Mouse (Mus musculus) gastrocnemius, postnatal 14 days (tissue): Measurements from ENCODE around the gene Mfn2. TPM values are rescaled to one million over a fixed set of nuclear protein-coding genes. Genes with fewer than 3 reads are reported as not detected.

Experiments
- DNase-seq: peaks from one replicate; pipeline ENCODE4 v3.0.0; 2021; ENCODE audit warnings: mixed read lengths
- intact Hi-C: fragments of 180-260 bp; cut with DNase I; formaldehyde crosslinking; loops from one replicate; pipeline ENCODE4 v1.15.1; 2025; ENCODE audit warnings: low total_unique reads
- long read RNA-seq, 2 experiments: library from polyadenylated mRNA; stranded (forward); transcript quantifications; one replicate each; pipeline ENCODE4 v2.0.0; 2021
- total RNA-seq, 2 experiments: library from RNA; stranded (reverse); gene quantifications; 2 replicates each; pipeline ENCODE4 v1.2.3; 2021

The Mfn2 gene
- 100 to 1,000 TPM; 292 to 356 TPM for total RNA-seq
- long read RNA-seq, experiment 1, full-length matches to known transcripts, result 358 of 631 reads
- long read RNA-seq, experiment 1, partial matches to known transcripts, result 80 of 631 reads
- long read RNA-seq, experiment 1, other reads (novel, unspliced or antisense), result 193 of 631 reads
- long read RNA-seq, experiment 2, full-length matches to known transcripts, result 630 of 1,007 reads
- long read RNA-seq, experiment 2, partial matches to known transcripts, result 105 of 1,007 reads
- long read RNA-seq, experiment 2, other reads (novel, unspliced or antisense), result 272 of 1,007 reads

DNA sequence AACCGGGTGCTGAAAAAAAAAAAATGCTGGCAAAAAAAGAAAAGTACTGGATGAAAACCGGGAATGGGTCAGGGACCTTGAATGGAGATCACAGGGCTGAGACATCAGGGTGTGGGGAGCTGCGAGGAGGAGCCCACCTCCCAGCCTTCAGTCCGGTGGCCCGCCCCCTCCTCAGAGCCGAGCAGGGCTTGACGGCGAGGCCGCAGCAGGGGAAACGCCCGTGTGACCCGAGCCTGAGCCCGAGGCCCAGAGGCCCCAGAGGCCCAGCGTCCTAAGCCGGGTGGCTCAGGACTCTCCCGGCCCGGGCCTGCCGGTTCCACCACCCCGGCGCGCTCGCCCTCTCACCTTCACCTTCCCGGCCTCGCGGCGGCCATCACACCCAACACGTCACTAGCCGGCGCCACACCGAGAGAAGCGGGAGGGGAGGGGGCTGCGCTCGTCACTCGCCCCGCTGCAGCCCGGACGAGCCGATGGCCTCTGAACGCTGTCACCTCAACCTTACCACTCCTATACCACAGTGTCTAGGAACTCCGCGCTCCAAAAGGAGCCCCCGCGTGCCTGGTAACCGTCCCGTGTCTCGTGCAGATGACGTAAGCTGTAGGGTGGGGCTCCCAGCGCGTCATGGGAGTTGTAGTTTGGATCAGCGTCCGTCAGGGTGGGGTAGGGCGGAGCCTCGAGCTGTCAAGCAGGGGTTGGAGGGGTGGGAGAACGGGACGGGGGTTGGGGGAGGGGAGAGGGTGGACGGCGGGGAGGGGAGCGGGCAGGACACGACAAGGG is at the start of gene Mfn2:
TSS of gene Mfn2 (minus strand) at position 392 of the 777 bp plus-strand sequence.
- intact Hi-C loops, result no loop called here
- DNase-seq, result peak; percentile 88

- no peak for DNase-seq
- intact Hi-C loops, result loop anchor here (10.0 kb wide), 1 partner anchor 111 kb away; no protein-coding TSS in a partner anchor
Observed at GRCm38 (mm10) chr4:147953590-147953989, 49.1 kb upstream of the Mfn2 start.

GRCm38 (mm10) chr4:147947511-147947910 is 43.0 kb upstream of the Mfn2 start:
- intact Hi-C loops, result no loop called here
- no peak for DNase-seq

DNA sequence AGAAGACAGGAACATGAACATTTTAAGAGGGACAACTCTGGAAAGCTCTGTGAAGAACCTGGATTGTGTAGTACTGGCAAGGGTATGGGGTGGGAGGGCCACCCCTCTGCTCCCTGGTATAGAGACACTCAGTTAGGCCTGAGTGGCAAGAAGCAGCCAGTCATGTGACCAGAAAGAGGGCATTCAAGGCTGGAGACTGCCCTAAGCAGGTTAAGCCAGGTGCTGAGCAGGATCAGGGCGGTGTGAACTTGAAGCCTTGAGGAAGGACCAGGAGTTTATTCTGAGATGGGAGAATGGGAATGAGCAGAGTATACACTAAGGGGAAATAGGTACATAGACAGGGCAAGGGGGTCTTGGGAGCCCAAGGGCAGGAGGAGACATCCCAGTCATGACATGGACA is 38.5 kb upstream of the Mfn2 start:
- DNase-seq, result no peak
- intact Hi-C loops, result no loop called here

DNA sequence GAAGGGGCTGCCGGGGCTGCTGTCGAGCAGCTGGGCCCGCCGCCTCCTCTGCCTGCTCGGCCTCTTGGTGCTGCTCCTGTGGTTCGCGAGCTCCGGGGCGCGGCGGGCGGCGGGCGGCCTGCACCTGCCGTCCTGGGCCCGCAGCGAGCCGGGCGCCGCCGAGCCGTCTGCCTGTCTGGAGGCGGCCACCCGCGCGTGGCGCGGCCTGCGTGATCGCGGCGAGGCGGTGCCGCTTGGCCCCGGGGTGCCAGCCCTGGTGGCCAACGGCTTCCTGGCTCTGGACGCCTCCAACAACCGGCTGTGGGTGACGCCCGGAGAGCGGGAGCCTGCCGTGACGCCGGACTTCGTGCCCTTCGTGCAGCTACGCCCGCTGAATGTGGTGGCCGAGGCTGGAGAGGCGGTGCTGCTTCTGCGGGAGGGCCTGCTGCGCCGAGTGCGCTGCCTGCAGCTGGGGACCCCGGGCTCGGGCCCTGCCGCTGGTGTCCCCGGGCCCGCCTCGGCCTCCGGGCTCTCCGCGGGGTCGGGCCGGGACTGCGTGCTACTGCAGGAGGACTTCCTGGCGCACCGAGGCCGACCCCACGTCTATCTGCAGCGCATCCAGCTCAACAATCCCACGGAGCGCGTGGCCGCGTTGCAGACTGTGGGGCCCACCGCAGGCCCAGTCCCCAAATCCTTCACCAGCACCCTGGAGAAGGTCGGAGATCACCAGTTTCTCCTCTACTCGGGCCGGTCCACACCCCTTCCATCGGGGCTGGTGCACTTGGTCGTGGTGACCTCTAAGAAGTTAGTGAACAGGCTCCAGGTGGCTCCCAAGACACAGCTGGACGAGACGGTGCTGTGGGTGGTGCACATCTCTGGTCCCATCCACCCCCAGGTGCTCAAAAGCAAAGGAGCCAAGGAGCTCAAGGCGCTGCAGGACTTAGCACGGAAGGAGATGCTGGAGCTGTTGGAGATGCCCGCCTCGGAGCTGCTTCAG is 36.8 kb upstream of the Mfn2 start:
- DNase-seq, result no peak
- intact Hi-C loops, result loop anchor here (2.0 kb wide), 1 partner anchor 75 kb away; no protein-coding TSS in a partner anchor

GRCm38 (mm10) chr4:147940576-147941044 is 36.1 kb upstream of the Mfn2 start, which contains the start of gene 2510039O18Rik:
Gene 2510039O18Rik (plus strand): TSS chr4:147940895.
- intact Hi-C loops, result loop anchor here (2.0 kb wide), 1 partner anchor 74 kb away; no protein-coding TSS in a partner anchor
- peak; percentile 90 for DNase-seq

DNA sequence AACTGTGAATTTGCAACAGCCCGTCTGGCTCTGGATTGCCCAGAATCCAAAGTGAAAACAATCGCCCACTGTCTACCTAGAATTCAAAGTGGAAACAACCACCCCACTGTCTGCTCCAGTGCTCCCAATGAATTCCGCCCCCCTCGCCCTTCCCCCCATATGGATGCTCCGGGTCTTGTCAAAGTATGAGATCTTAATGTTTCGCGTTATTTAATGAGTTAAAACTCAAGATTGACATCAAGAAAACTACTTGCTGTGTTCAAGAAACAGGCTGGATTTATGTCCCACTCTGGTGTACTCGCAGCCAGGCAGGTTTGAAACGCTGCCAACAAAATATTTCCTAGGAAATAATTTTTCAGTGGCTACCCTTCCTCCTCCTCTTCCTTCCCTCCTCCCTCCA is 35.6 kb upstream of the Mfn2 start:
- intact Hi-C loops, result loop anchor here (2.0 kb wide), 1 partner anchor 73 kb away; no protein-coding TSS in a partner anchor
- DNase-seq, result no peak

- intact Hi-C loops, result no loop called here
- peak; percentile 71 for DNase-seq
Observed at GRCm38 (mm10) chr4:147938148-147939096, 33.9 kb upstream of the Mfn2 start.

- intact Hi-C loops, result no loop called here
Observed at GRCm38 (mm10) chr4:147937486-147937885, 33.0 kb upstream of the Mfn2 start.

GRCm38 (mm10) chr4:147937021-147937420 is 32.5 kb upstream of the Mfn2 start:
- no peak for DNase-seq
- intact Hi-C loops, result no loop called here

More at GRCm38 (mm10) chr4:147937486-147937885, 33.0 kb upstream of the Mfn2 start:
- DNase-seq, result no peak

- intact Hi-C loops, result no loop called here
- DNase-seq, result peak; percentile 90
Observed at GRCm38 (mm10) chr4:147936331-147936954, 31.9 kb upstream of the Mfn2 start, which contains the start of gene Plod1. Gene Plod1 (minus strand): TSS chr4:147936767.

- intact Hi-C loops, result no loop called here
- no peak for DNase-seq
Observed at GRCm38 (mm10) chr4:147935904-147936303, 31.4 kb upstream of the Mfn2 start.

DNA sequence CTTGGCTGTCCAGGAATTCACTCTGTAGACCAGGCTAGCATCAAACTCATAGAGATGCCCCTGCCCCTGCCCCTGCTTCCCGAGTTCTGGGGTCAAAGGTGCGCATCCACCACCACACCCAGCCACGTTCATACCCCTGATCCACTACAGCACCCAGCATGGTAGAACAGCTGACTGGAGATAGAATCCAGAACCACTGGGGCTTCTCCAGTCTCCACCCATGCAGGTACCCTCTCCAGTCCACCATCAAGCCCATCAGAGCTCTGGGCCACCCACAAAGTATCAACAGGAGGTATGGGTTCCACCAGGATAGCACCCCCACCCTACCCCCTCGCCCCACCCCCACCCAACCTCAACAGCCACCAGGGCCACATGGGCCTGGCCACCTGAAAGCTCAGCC is 30.1 kb upstream of the Mfn2 start:
- DNase-seq, result no peak
- intact Hi-C loops, result no loop called here

GRCm38 (mm10) chr4:147934134-147934533 is 29.6 kb upstream of the Mfn2 start:
- intact Hi-C loops, result no loop called here
- DNase-seq, result no peak

- no peak for DNase-seq
- intact Hi-C loops, result no loop called here
Observed at GRCm38 (mm10) chr4:147930946-147931345, 26.4 kb upstream of the Mfn2 start.

DNA sequence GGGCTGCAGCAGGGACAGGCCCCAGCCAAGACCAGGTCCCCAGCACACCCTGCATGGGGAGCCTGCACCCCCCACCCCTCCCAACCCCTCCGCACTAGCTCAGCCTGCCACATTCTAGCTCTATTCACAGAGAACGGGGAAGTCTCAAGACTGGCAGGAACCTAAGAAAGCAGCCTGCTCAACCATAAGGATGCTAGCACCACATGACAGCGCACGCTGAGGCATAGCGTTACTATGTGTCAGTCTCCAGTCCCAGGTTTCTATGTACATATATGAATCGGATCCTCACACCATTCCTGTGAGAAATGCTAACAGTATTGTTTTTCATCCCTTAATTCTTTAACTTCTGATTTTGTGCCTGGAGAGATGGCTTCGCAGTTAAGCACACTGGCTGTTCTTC is 24.0 kb upstream of the Mfn2 start:
- intact Hi-C loops, result no loop called here
- DNase-seq, result no peak

GRCm38 (mm10) chr4:147928136-147928535 is 23.6 kb upstream of the Mfn2 start:
- intact Hi-C loops, result no loop called here
- no peak for DNase-seq

DNA sequence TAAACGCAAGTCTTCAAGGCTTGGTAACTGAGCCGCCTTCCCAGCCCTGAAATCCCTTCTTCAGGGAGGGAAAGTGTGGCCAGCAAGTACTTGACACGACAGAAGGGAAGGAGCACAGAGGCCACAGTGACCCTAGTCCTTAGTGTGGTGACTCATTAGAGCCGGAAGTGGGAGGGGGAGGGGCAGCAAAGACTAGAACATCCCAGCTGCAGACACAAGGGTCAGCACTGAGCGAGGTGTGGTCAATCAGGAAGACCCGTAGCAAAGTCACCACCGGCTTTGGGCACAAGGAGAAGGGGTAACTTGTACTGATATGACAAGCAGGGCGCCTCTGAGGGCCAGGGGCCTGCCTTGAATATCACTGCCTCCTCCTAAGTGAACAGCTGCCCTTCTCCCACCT is 23.2 kb upstream of the Mfn2 start:
- DNase-seq, result peak; percentile 62
- intact Hi-C loops, result no loop called here
